Mouse (Mus musculus): Measurements from ENCODE around the gene Col13a1. TPM values are rescaled to one million over a fixed set of nuclear protein-coding genes. Genes with fewer than 3 reads are reported as not detected.

Col13a1 gene
- polyA plus RNA-seq, 2 experiments, result 5.5 to 10.2 TPM

DNA sequence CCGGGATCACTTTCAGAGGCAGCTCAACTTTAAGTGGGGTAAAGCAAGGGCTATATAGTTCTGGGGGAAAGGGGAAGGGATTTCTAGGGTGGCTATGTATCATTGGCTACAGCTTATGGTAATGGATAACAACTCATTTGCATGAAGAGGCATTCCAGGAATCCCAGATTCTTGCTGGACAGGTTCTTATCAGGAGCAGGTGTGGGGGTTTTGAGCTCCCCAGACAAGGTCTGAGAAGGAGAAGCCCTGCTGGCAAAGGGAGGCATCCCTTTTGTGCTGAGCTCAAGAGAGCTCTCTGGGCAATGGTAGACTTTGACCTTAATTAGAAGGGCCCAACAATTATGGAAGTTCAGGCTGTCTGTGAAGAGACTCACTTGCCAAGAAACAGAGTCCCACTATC, 21.3 kb upstream of the Col13a1 start:
- H3K9me3 ChIP-seq (ENCODE audit: control insufficient read depth, low read length), result no peaks in the 10 kb centered on the region
- H3K4me1 ChIP-seq (ENCODE audit: control insufficient read depth, insufficient read depth, low read length), result no peaks in the 10 kb centered on the region
- no peaks in the 10 kb centered on the region for H3K27me3 ChIP-seq (ENCODE audit: control insufficient read depth, insufficient read depth, low read length)
- H3K4me3 ChIP-seq (replicated peaks; ENCODE audit: low read length), result no peak overlapping the region
- H3K27ac ChIP-seq (replicated peaks; ENCODE audit: low read depth, low read length), result no peak overlapping the region
- ATAC-seq (ENCODE audit: low FRiP score, low read depth), result no peak
- no peaks in the 10 kb centered on the region for H3K36me3 ChIP-seq (ENCODE audit: control insufficient read depth, insufficient read depth, low read length)
- no peak overlapping the region for H3K4me2 ChIP-seq (replicated peaks; ENCODE audit: low read depth, low read length, severe bottlenecking)
- 87% methylated on average over 1 of the region's 1 CpGs for WGBS
- DNase-seq (ENCODE audit: low spot score), result no peak
- no peak overlapping the region for H3K9ac ChIP-seq (ENCODE audit: low read depth, low read length, severe bottlenecking)
- no peak for TF ChIP-seq POLR2A (IDR thresholded peaks at IDR 0.05; ENCODE audit: borderline replicate concordance, extremely low read depth, insufficient read depth, insufficient read length)

DNA sequence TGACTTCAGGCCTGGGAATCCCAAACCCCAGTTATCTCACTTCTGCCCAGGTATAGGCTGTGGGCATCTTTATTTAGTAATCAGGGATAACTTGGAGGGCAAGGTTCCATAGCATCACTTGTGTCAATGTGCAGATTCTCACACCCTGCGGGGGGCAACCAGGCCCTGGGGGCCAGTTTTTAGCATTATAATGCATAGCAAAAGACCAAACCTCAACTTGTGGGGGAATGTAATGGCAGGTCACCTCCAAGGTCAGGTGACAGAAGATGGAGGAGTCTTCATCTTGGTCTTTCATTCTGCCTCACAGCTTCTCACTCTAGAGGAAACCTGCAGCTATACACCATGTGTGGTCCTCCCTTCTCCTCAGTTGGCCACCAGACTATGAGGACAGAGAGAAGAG, 20.9 kb upstream of the Col13a1 start:
- WGBS, result 77% methylated on average over 1 of the region's 1 CpGs

DNA sequence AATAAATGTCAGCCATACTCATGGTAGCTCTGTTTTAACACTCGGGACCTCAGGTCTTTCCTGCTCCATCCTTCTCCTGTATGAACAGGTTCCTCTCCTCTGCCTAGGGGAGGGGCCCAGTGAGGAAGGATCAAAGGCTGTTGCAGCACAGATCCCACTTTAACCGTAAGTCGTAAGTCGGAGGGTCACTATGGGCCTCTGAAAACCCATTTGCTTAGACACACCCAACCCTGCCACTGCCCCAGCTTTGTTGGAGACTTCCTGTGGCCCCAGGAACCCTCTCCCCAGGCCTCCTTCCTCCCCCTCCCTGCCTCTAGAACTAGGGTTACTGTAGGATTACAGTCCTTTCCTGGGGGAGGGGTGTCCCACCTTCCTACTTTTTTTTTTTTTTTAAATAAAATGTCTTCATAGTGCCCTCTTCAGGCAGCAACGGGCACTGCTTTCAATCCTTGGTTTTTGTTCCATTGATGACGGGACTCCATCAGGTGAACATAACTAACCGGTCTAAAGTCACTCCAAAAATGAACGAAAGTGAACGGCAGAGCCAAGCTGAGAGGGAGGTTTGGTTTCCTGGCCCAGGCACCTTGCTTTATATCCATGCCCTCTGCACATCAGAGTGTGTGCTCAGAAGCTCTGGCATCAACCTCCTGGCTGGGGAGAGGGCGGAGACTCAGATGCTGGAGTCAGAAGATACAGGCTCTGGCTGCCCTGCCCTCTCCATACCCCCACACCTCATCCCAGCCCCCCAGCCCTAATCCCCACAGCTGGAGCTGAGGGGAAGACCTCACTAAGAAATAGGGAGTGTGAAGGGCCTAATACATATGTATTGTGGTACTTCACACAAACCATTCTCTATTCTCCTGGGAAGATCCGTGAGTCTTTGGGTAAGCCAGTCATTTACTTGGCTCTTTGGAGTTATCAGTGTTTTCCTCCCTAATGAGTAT, 12.8 kb upstream of the Col13a1 start:
- no peak for TF ChIP-seq POLR2A (IDR thresholded peaks at IDR 0.05; ENCODE audit: borderline replicate concordance, extremely low read depth, insufficient read depth, insufficient read length)
- no peak for ATAC-seq (ENCODE audit: low FRiP score, low read depth)
- H3K27ac ChIP-seq (replicated peaks; ENCODE audit: low read depth, low read length), result no peak overlapping the region
- H3K4me3 ChIP-seq (replicated peaks; ENCODE audit: low read length), result no peak overlapping the region
- no peak overlapping the region for H3K9ac ChIP-seq (ENCODE audit: low read depth, low read length, severe bottlenecking)
- H3K36me3 ChIP-seq (ENCODE audit: control insufficient read depth, insufficient read depth, low read length), result no peaks in the 10 kb centered on the region
- H3K9me3 ChIP-seq (ENCODE audit: control insufficient read depth, low read length), result no peaks in the 10 kb centered on the region
- no peaks in the 10 kb centered on the region for H3K27me3 ChIP-seq (ENCODE audit: control insufficient read depth, insufficient read depth, low read length)
- WGBS, result 21% methylated on average over 11 of the region's 11 CpGs
- H3K4me2 ChIP-seq (replicated peaks; ENCODE audit: low read depth, low read length, severe bottlenecking), result no peak overlapping the region
- H3K4me1 ChIP-seq (ENCODE audit: control insufficient read depth, insufficient read depth, low read length), result no peaks in the 10 kb centered on the region
- no peak for DNase-seq (ENCODE audit: low spot score)

More for the DNA sequence above, 20.9 kb upstream of the Col13a1 start:
- Histone ChIP-seq H3K9me3 (ENCODE audit: control insufficient read depth, low read length) (no peaks in the 10 kb centered on the region), H3K4me1 (ENCODE audit: control insufficient read depth, insufficient read depth, low read length) (no peaks in the 10 kb centered on the region), H3K9ac (ENCODE audit: low read depth, low read length, severe bottlenecking) (no peak overlapping the region), H3K4me3 (replicated peaks; ENCODE audit: low read length) (no peak overlapping the region), H3K36me3 (ENCODE audit: control insufficient read depth, insufficient read depth, low read length) (no peaks in the 10 kb centered on the region), H3K4me2 (replicated peaks; ENCODE audit: low read depth, low read length, severe bottlenecking) (no peak overlapping the region), H3K27me3 (ENCODE audit: control insufficient read depth, insufficient read depth, low read length) (no peaks in the 10 kb centered on the region), H3K27ac (replicated peaks; ENCODE audit: low read depth, low read length) (no peak overlapping the region)
- TF ChIP-seq POLR2A (IDR thresholded peaks at IDR 0.05; ENCODE audit: borderline replicate concordance, extremely low read depth, insufficient read depth, insufficient read length), result no peak
- ATAC-seq (ENCODE audit: low FRiP score, low read depth), result no peak
- DNase-seq (ENCODE audit: low spot score), result no peak

DNA sequence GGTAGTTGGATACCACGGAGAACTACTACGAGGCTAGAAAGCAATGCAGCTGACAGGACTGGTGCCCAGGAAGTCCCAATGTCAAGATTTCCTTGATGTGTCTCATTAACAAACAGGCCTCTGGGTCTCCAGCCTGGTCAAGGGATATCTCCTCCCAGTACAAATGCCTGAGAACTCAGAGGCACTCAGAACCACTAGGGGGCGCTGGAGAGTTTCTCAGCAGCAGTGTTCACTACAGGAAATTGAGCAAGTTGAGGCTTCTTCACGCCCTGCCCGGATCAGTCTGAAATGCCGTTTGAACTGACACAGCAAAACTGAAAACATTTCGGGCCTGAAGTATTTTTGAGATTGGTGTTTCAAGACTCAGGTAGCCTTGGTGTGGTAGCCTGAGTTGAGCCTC, 1.5 kb upstream of the Col13a1 start:
- Histone ChIP-seq H3K36me3 (ENCODE audit: control insufficient read depth, insufficient read depth, low read length) (no peaks in the 10 kb centered on the region), H3K4me3 (replicated peaks; ENCODE audit: low read length) (no peak overlapping the region), H3K27ac (replicated peaks; ENCODE audit: low read depth, low read length) (no peak overlapping the region), H3K9me3 (ENCODE audit: control insufficient read depth, low read length) (no peaks in the 10 kb centered on the region), H3K4me1 (ENCODE audit: control insufficient read depth, insufficient read depth, low read length) (peaks cover 19% of the 10 kb centered on the region), H3K27me3 (ENCODE audit: control insufficient read depth, insufficient read depth, low read length) (peaks cover 40% of the 10 kb centered on the region), H3K9ac (ENCODE audit: low read depth, low read length, severe bottlenecking) (no peak overlapping the region), H3K4me2 (replicated peaks; ENCODE audit: low read depth, low read length, severe bottlenecking) (0 out of 2 replicates have a peak overlapping the region, but pooled peaks have one; percentile 8)
- DNase-seq (ENCODE audit: low spot score), result peak; percentile 88
- no peak for TF ChIP-seq POLR2A (IDR thresholded peaks at IDR 0.05; ENCODE audit: borderline replicate concordance, extremely low read depth, insufficient read depth, insufficient read length)
- 4% methylated on average over 7 of the region's 7 CpGs for WGBS
- ATAC-seq (ENCODE audit: low FRiP score, low read depth), result peak; percentile 70

DNA sequence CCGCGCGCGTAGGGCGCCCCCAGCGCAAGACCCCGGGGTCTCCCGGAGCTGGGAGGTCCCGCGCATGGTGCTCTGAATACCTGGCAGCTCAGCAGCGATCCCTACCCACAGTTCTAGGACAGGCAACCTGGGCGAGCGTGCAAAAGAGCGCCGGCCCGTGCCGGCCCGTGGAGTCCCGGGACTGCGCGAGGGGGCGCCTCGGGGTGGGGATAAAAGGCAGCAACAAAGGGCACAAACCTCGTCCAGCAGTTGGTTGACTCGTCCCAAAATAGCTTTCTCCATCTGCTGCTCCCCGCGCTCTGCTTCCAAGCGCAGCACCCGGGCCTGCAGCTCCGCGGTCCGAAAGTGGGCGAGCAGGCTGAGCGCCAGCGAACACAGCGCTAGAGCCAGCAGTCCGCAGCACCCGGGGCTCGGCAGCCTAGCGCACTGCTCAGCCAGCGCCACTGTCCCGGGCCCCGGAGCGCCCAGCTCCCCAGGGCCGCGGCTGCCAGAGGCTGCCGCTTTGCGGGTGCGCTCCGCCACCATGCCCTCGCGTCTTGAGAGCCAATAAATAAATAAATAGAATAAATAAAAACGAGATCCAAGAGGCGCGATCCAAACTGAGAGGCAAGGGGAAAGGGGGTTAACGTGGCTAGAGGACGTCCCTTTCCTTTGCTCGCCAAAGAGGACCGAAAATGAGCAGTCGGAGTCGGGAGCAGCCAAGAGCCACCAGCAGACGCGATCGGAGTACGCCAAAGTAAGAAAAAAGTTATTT, 619 bp downstream of the Col13a1 start:
- DNase-seq (ENCODE audit: low spot score) (peak; percentile 36), ATAC-seq (ENCODE audit: low FRiP score, low read depth) (peak; percentile 51)
- Histone ChIP-seq H3K9ac (ENCODE audit: low read depth, low read length, severe bottlenecking) (peak overlapping the region; percentile 51), H3K27ac (replicated peaks; ENCODE audit: low read depth, low read length) (no peak overlapping the region), H3K27me3 (ENCODE audit: control insufficient read depth, insufficient read depth, low read length) (peaks cover 40% of the 10 kb centered on the region), H3K4me3 (replicated peaks; ENCODE audit: low read length) (peak overlapping the region; percentile 48), H3K4me1 (ENCODE audit: control insufficient read depth, insufficient read depth, low read length) (peaks cover 19% of the 10 kb centered on the region), H3K36me3 (ENCODE audit: control insufficient read depth, insufficient read depth, low read length) (no peaks in the 10 kb centered on the region), H3K9me3 (ENCODE audit: control insufficient read depth, low read length) (no peaks in the 10 kb centered on the region), H3K4me2 (replicated peaks; ENCODE audit: low read depth, low read length, severe bottlenecking) (peak overlapping the region; percentile 94)
- TF ChIP-seq POLR2A (IDR thresholded peaks at IDR 0.05; ENCODE audit: borderline replicate concordance, extremely low read depth, insufficient read depth, insufficient read length), result no peak
- WGBS, result under 1% methylated on average over 65 of the region's 65 CpGs

All from limb, embryonic 14.5 days (tissue).